Mouse (Mus musculus): Measurements from ENCODE around the gene Chat. TPM values are rescaled to one million over a fixed set of nuclear protein-coding genes. Genes with fewer than 3 reads are reported as not detected.

The Chat gene
- not detected for total RNA-seq (2023)

GRCm38 (mm10) chr14:32465889-32466288 lies at the start of gene Chat:
TSS of gene Chat (minus strand) at chr14:32465989.

GRCm38 (mm10) chr14:32513336-32514032 lies 47.7 kb upstream of the Chat start, which contains the start of gene Ercc6:
TSS of gene Ercc6 (plus strand) at chr14:32513521.

GRCm38 (mm10) chr14:32464601-32465505 lies 936 bp downstream of the Chat start, which contains the start of gene Slc18a3:
TSS of gene Slc18a3 (minus strand) at chr14:32464850.

GRCm38 (mm10) chr14:32388196-32388595 lies 77.6 kb downstream of the Chat start, which contains the start of gene 1700024G13Rik:
TSS of gene 1700024G13Rik (minus strand) at chr14:32388391.

Other genes starting within 250 kb of the Chat start
- gene Ogdhl, start 144.0 kb downstream of the Chat start, total RNA-seq (2023): 0.35 TPM
- gene 1700024G13Rik, start 77.6 kb downstream of the Chat start, total RNA-seq (2023): not detected
- not detected for gene Slc18a3, start 1.1 kb downstream of the Chat start, total RNA-seq (2023)
- 60.1 TPM for gene Ercc6, start 47.5 kb upstream of the Chat start, total RNA-seq (2023)
- not detected for gene Prrxl1, start 133.4 kb upstream of the Chat start, total RNA-seq (2023)
- not detected for gene 3425401B19Rik, start 219.3 kb upstream of the Chat start, total RNA-seq (2023)